Mouse (Mus musculus): ENCODE results near the gene Sbf2. TPM values are rescaled to one million over a fixed set of nuclear protein-coding genes. Genes with fewer than 3 reads are reported as not detected.
"Not testable (repeated sequence)": the region's sequence is repeated elsewhere in the genome, so short reads cannot be mapped to it uniquely, and the experiment has no call there.

Gene Sbf2
- polyA plus RNA-seq, 1 experiment from 2014 or later: 31.6 TPM

- Histone ChIP-seq H3K4me1 (0 out of 2 replicates have a peak, but pooled peaks cover 5% of the 10 kb centered on the region), H3K9me3 (no peaks in the 10 kb centered on the region), H3K9ac (no peak overlapping the region), H3K36me3 (no peaks in the 10 kb centered on the region), H3K27me3 (no peaks in the 10 kb centered on the region), H3K4me2 (no peak overlapping the region), H3K4me3 (no peak overlapping the region), H3K27ac (no peak overlapping the region)
- WGBS: 90% methylated on average over 1 of the region's 1 CpGs
- ATAC-seq (ENCODE audit: insufficient number of reproducible peaks, insufficient read depth, low FRiP score, low TSS enrichment, low read depth): no peak
Observed at GRCm38 (mm10) chr7:110606906-110607305, 7.8 kb downstream of the Sbf2 start.

- Histone ChIP-seq H3K27me3 (no peaks in the 10 kb centered on the region), H3K4me3 (no peak overlapping the region), H3K27ac (no peak overlapping the region), H3K9ac (no peak overlapping the region), H3K9me3 (no peaks in the 10 kb centered on the region), H3K4me2 (no peak overlapping the region), H3K36me3 (no peaks in the 10 kb centered on the region), H3K4me1 (0 out of 2 replicates have a peak, but pooled peaks cover 3% of the 10 kb centered on the region)
- ATAC-seq (ENCODE audit: insufficient number of reproducible peaks, insufficient read depth, low FRiP score, low TSS enrichment, low read depth): no peak
- 72% methylated on average over 4 of the region's 4 CpGs for WGBS
Observed at GRCm38 (mm10) chr7:110605476-110605875, 9.2 kb downstream of the Sbf2 start.

GRCm38 (mm10) chr7:110597141-110597540, 17.6 kb downstream of the Sbf2 start:
- no peak overlapping the region for H3K27ac ChIP-seq
- ATAC-seq (ENCODE audit: insufficient number of reproducible peaks, insufficient read depth, low FRiP score, low TSS enrichment, low read depth): no peak
- no peak overlapping the region for H3K9ac ChIP-seq
- no peak overlapping the region for H3K4me2 ChIP-seq
- H3K36me3 ChIP-seq: peaks cover 7% of the 10 kb centered on the region
- H3K4me3 ChIP-seq: no peak overlapping the region
- no peaks in the 10 kb centered on the region for H3K27me3 ChIP-seq
- H3K9me3 ChIP-seq: no peaks in the 10 kb centered on the region
- WGBS: 82% methylated on average over 1 of the region's 1 CpGs
- no peaks in the 10 kb centered on the region for H3K4me1 ChIP-seq

- not testable (repeated sequence) for H3K4me2 ChIP-seq; H3K27ac ChIP-seq; H3K4me3 ChIP-seq; H3K36me3 ChIP-seq; H3K9ac ChIP-seq; H3K4me1 ChIP-seq; ATAC-seq (ENCODE audit: insufficient number of reproducible peaks, insufficient read depth, low FRiP score, low TSS enrichment, low read depth); H3K27me3 ChIP-seq; H3K9me3 ChIP-seq
- WGBS: 91% methylated on average over 3 of the region's 3 CpGs
Observed at GRCm38 (mm10) chr7:110593991-110594390, 20.7 kb downstream of the Sbf2 start.

- ATAC-seq (ENCODE audit: insufficient number of reproducible peaks, insufficient read depth, low FRiP score, low TSS enrichment, low read depth): no peak
- H3K4me1 ChIP-seq: peaks cover 5% of the 10 kb centered on the region
- no peaks in the 10 kb centered on the region for H3K27me3 ChIP-seq
- no peak overlapping the region for H3K27ac ChIP-seq
- WGBS: 83% methylated on average over 1 of the region's 1 CpGs
- H3K9me3 ChIP-seq: no peaks in the 10 kb centered on the region
- no peak overlapping the region for H3K4me3 ChIP-seq
- no peaks in the 10 kb centered on the region for H3K36me3 ChIP-seq
- H3K9ac ChIP-seq: no peak overlapping the region
- H3K4me2 ChIP-seq: no peak overlapping the region
Observed at GRCm38 (mm10) chr7:110587721-110588120, 27.0 kb downstream of the Sbf2 start.

- Histone ChIP-seq H3K4me1 (peaks cover 5% of the 10 kb centered on the region), H3K27me3 (no peaks in the 10 kb centered on the region), H3K9me3 (no peaks in the 10 kb centered on the region), H3K4me3 (no peak overlapping the region), H3K36me3 (no peaks in the 10 kb centered on the region), H3K9ac (no peak overlapping the region), H3K4me2 (no peak overlapping the region), H3K27ac (no peak overlapping the region)
- no peak for ATAC-seq (ENCODE audit: insufficient number of reproducible peaks, insufficient read depth, low FRiP score, low TSS enrichment, low read depth)
- WGBS: 72% methylated on average over 2 of the region's 2 CpGs
Observed at GRCm38 (mm10) chr7:110585250-110585649, 29.5 kb downstream of the Sbf2 start.

- no peak overlapping the region for H3K27ac ChIP-seq
- no peak overlapping the region for H3K9ac ChIP-seq
- ATAC-seq (ENCODE audit: insufficient number of reproducible peaks, insufficient read depth, low FRiP score, low TSS enrichment, low read depth): 0 out of 2 replicates have a peak, but pooled peaks have one; percentile 15
- no peaks in the 10 kb centered on the region for H3K27me3 ChIP-seq
- H3K9me3 ChIP-seq: no peaks in the 10 kb centered on the region
- peaks cover 5% of the 10 kb centered on the region for H3K4me1 ChIP-seq
- 63% methylated on average over 2 of the region's 2 CpGs for WGBS
- no peak overlapping the region for H3K4me3 ChIP-seq
- H3K4me2 ChIP-seq: no peak overlapping the region
- H3K36me3 ChIP-seq: no peaks in the 10 kb centered on the region
Observed at GRCm38 (mm10) chr7:110584159-110584558, 30.6 kb downstream of the Sbf2 start.

GRCm38 (mm10) chr7:110583705-110584104, 31.0 kb downstream of the Sbf2 start:
- 93% methylated on average over 3 of the region's 3 CpGs for WGBS
- Histone ChIP-seq H3K27me3 (no peaks in the 10 kb centered on the region), H3K9ac (no peak overlapping the region), H3K27ac (no peak overlapping the region), H3K4me3 (no peak overlapping the region), H3K4me2 (no peak overlapping the region), H3K36me3 (no peaks in the 10 kb centered on the region), H3K9me3 (no peaks in the 10 kb centered on the region), H3K4me1 (peaks cover 5% of the 10 kb centered on the region)
- ATAC-seq (ENCODE audit: insufficient number of reproducible peaks, insufficient read depth, low FRiP score, low TSS enrichment, low read depth): 0 out of 2 replicates have a peak, but pooled peaks have one; percentile 26

- Histone ChIP-seq H3K27me3 (no peaks in the 10 kb centered on the region), H3K9me3 (0 out of 2 replicates have a peak, but pooled peaks cover 2% of the 10 kb centered on the region), H3K4me1 (no peaks in the 10 kb centered on the region), H3K9ac (no peak overlapping the region), H3K27ac (no peak overlapping the region), H3K4me3 (no peak overlapping the region), H3K36me3 (no peaks in the 10 kb centered on the region), H3K4me2 (no peak overlapping the region)
- ATAC-seq (ENCODE audit: insufficient number of reproducible peaks, insufficient read depth, low FRiP score, low TSS enrichment, low read depth): no peak
- 85% methylated on average over 4 of the region's 4 CpGs for WGBS
Observed at GRCm38 (mm10) chr7:110565815-110566549, 48.7 kb downstream of the Sbf2 start.

GRCm38 (mm10) chr7:110561647-110562046, 53.1 kb downstream of the Sbf2 start:
- Histone ChIP-seq H3K4me1 (peaks cover 9% of the 10 kb centered on the region), H3K9me3 (no peaks in the 10 kb centered on the region), H3K36me3 (peaks cover 5% of the 10 kb centered on the region; the same call in 1 of the 2 replicates), H3K4me3 (no peak overlapping the region), H3K4me2 (no peak overlapping the region), H3K27ac (no peak overlapping the region), H3K27me3 (no peaks in the 10 kb centered on the region), H3K9ac (no peak overlapping the region)
- no peak for ATAC-seq (ENCODE audit: insufficient number of reproducible peaks, insufficient read depth, low FRiP score, low TSS enrichment, low read depth)
- WGBS: 86% methylated on average over 1 of the region's 1 CpGs

GRCm38 (mm10) chr7:110557001-110557400, 57.7 kb downstream of the Sbf2 start:
- Histone ChIP-seq H3K36me3 (peaks cover 5% of the 10 kb centered on the region; the same call in 1 of the 2 replicates), H3K4me2 (no peak overlapping the region), H3K4me3 (no peak overlapping the region), H3K4me1 (peaks cover 9% of the 10 kb centered on the region), H3K27me3 (no peaks in the 10 kb centered on the region), H3K9ac (no peak overlapping the region), H3K9me3 (no peaks in the 10 kb centered on the region), H3K27ac (no peak overlapping the region)
- no peak for ATAC-seq (ENCODE audit: insufficient number of reproducible peaks, insufficient read depth, low FRiP score, low TSS enrichment, low read depth)

- no peak for ATAC-seq (ENCODE audit: insufficient number of reproducible peaks, insufficient read depth, low FRiP score, low TSS enrichment, low read depth)
- no peaks in the 10 kb centered on the region for H3K9me3 ChIP-seq
- H3K27ac ChIP-seq: no peak overlapping the region
- H3K27me3 ChIP-seq: no peaks in the 10 kb centered on the region
- peaks cover 9% of the 10 kb centered on the region for H3K4me1 ChIP-seq
- no peak overlapping the region for H3K9ac ChIP-seq
- no peak overlapping the region for H3K4me2 ChIP-seq
- H3K4me3 ChIP-seq: no peak overlapping the region
- H3K36me3 ChIP-seq: peaks cover 5% of the 10 kb centered on the region; the same call in 1 of the 2 replicates
Observed at GRCm38 (mm10) chr7:110556221-110556620, 58.5 kb downstream of the Sbf2 start.

Data from embryonic facial prominence, embryonic 13.5 days (tissue).